Mouse (Mus musculus) liver, embryonic 15.5 days (tissue): ENCODE results near the gene Rapgef4. TPM values are rescaled to one million over a fixed set of nuclear protein-coding genes. Genes with fewer than 3 reads are reported as not detected.
"Not testable (repeated sequence)": the region's sequence is repeated elsewhere in the genome, so short reads cannot be mapped to it uniquely, and the experiment has no call there.

Experiments used
- ATAC-seq: fragments of 200-750 bp; cut with Nextera tagmentation; 2 replicates; pipeline ENCODE4 v1.8.0; 2017; ENCODE audit warnings: moderate number of reproducible peaks, mild to moderate bottlenecking, moderate library complexity; ENCODE audit not compliant: insufficient read depth
- H3K27ac ChIP-seq: fragments of 300-500 bp; sonication (generic); replicated peaks from 2 replicates; pipeline ENCODE4 v1.5.1; 2015; ENCODE audit warnings: mild to moderate bottlenecking, inconsistent platforms
- H3K27me3 ChIP-seq: fragments of 300-500 bp; sonication (generic); 2 replicates; pipeline ENCODE4 v1.6.1; 2015; ENCODE audit warnings: mild to moderate bottlenecking, inconsistent platforms
- H3K36me3 ChIP-seq: fragments of 300-500 bp; sonication (generic); replicated peaks from 2 replicates; pipeline ENCODE4 v1.6.1; 2015; ENCODE audit warnings: moderate library complexity, mild to moderate bottlenecking, inconsistent platforms
- H3K4me1 ChIP-seq: fragments of 300-500 bp; sonication (generic); replicated peaks from 2 replicates; pipeline ENCODE4 v1.6.1; 2015; ENCODE audit warnings: inconsistent platforms
- H3K4me2 ChIP-seq: fragments of 300-500 bp; sonication (generic); 2 replicates; pipeline ENCODE4 v1.6.1; 2015; ENCODE audit warnings: moderate library complexity, mild to moderate bottlenecking, inconsistent platforms
- H3K4me3 ChIP-seq: fragments of 300-500 bp; sonication (generic); replicated peaks from 2 replicates; pipeline ENCODE4 v1.5.1; 2015; ENCODE audit warnings: mild to moderate bottlenecking, inconsistent platforms
- H3K9ac ChIP-seq: fragments of 300-500 bp; sonication (generic); 2 replicates; pipeline ENCODE4 v1.6.1; 2015; ENCODE audit warnings: moderate library complexity, mild to moderate bottlenecking, inconsistent platforms
- H3K9me3 ChIP-seq: fragments of 300-500 bp; sonication (generic); replicated peaks from 2 replicates; pipeline ENCODE4 v1.6.1; 2016; ENCODE audit warnings: inconsistent platforms
- WGBS: fragments of 180-500 bp; shearing (Covaris S2); methylation state at CpG from one replicate; pipeline ENCODE4 v1.1.7; 2015; ENCODE audit warnings: mixed read lengths; ENCODE audit not compliant: insufficient replicate concordance; 5-methylcytosine and 5-hydroxymethylcytosine counted together
- polyA plus RNA-seq: library from polyadenylated mRNA; unstranded; fragments of >200 nt; fragmentation: Nextera tagmentation; extraction: Ambion mirVana; gene quantifications from 2 replicates; pipeline ENCODE4 v1.2.1, GENCODE M21; 2015

Rapgef4 gene
- polyA plus RNA-seq, 1 experiment from 2014 or later = 6.5 TPM

- WGBS = 16% methylated on average over 5 of the region's 5 CpGs
- H3K27me3 ChIP-seq = no peaks in the 10 kb centered on the region
- no peaks in the 10 kb centered on the region; the same call in 1 of the 2 replicates for H3K4me1 ChIP-seq
- H3K4me3 ChIP-seq = no peak overlapping the region
- no peaks in the 10 kb centered on the region for H3K36me3 ChIP-seq
- H3K4me2 ChIP-seq = no peak overlapping the region
- no peaks in the 10 kb centered on the region for H3K9me3 ChIP-seq
- peak; percentile 22; the same call in 1 of the 2 replicates for ATAC-seq
- no peak overlapping the region for H3K27ac ChIP-seq
- no peak overlapping the region for H3K9ac ChIP-seq
These were observed 142.8 kb downstream of the Rapgef4 start for GRCm38 (mm10) chr2:72123851-72124250.

GRCm38 (mm10) chr2:72125786-72126185, 144.7 kb downstream of the Rapgef4 start:
- H3K4me3 ChIP-seq = no peak overlapping the region
- no peak overlapping the region for H3K27ac ChIP-seq
- H3K9me3 ChIP-seq = no peaks in the 10 kb centered on the region
- no peak overlapping the region for H3K4me2 ChIP-seq
- no peaks in the 10 kb centered on the region for H3K36me3 ChIP-seq
- H3K9ac ChIP-seq = no peak overlapping the region
- H3K27me3 ChIP-seq = no peaks in the 10 kb centered on the region
- H3K4me1 ChIP-seq = no peaks in the 10 kb centered on the region; the same call in 1 of the 2 replicates
- 21% methylated on average over 3 of the region's 3 CpGs for WGBS
- ATAC-seq = no peak

GRCm38 (mm10) chr2:72126411-72126810, 145.4 kb downstream of the Rapgef4 start:
- Histone ChIP-seq H3K27me3 (no peaks in the 10 kb centered on the region), H3K4me2 (no peak overlapping the region), H3K9me3 (no peaks in the 10 kb centered on the region), H3K4me1 (no peaks in the 10 kb centered on the region; the same call in 1 of the 2 replicates), H3K9ac (no peak overlapping the region), H3K4me3 (no peak overlapping the region), H3K36me3 (no peaks in the 10 kb centered on the region), H3K27ac (no peak overlapping the region)
- ATAC-seq = no peak
- 67% methylated on average over 2 of the region's 2 CpGs for WGBS

- H3K4me3 ChIP-seq = no peak overlapping the region
- H3K4me1 ChIP-seq = no peaks in the 10 kb centered on the region; the same call in 1 of the 2 replicates
- H3K27ac ChIP-seq = no peak overlapping the region
- no peak overlapping the region for H3K9ac ChIP-seq
- H3K4me2 ChIP-seq = no peak overlapping the region
- WGBS = 66% methylated on average over 8 of the region's 8 CpGs
- ATAC-seq = no peak
- H3K27me3 ChIP-seq = no peaks in the 10 kb centered on the region
- H3K9me3 ChIP-seq = no peaks in the 10 kb centered on the region
- no peaks in the 10 kb centered on the region for H3K36me3 ChIP-seq
These were observed 148.7 kb downstream of the Rapgef4 start for GRCm38 (mm10) chr2:72129612-72130311.

- 73% methylated on average over 3 of the region's 3 CpGs for WGBS
- no peaks in the 10 kb centered on the region; the same call in 1 of the 2 replicates for H3K27me3 ChIP-seq
- no peaks in the 10 kb centered on the region for H3K36me3 ChIP-seq
- H3K9ac ChIP-seq = no peak overlapping the region
- H3K9me3 ChIP-seq = no peaks in the 10 kb centered on the region
- H3K4me1 ChIP-seq = no peaks in the 10 kb centered on the region
- no peak overlapping the region for H3K4me2 ChIP-seq
- H3K27ac ChIP-seq = no peak overlapping the region
- no peak overlapping the region for H3K4me3 ChIP-seq
- ATAC-seq = no peak
These were observed 151.2 kb downstream of the Rapgef4 start for GRCm38 (mm10) chr2:72132222-72132621.

GRCm38 (mm10) chr2:72136045-72136444, 155.0 kb downstream of the Rapgef4 start:
- 56% methylated on average over 3 of the region's 3 CpGs for WGBS
- Histone ChIP-seq H3K9ac (no peak overlapping the region), H3K36me3 (no peaks in the 10 kb centered on the region), H3K4me1 (no peaks in the 10 kb centered on the region), H3K4me3 (no peak overlapping the region), H3K27me3 (no peaks in the 10 kb centered on the region; the same call in 1 of the 2 replicates), H3K4me2 (no peak overlapping the region), H3K27ac (no peak overlapping the region), H3K9me3 (no peaks in the 10 kb centered on the region)
- no peak for ATAC-seq

- no peak overlapping the region for H3K9ac ChIP-seq
- H3K9me3 ChIP-seq = no peaks in the 10 kb centered on the region
- no peaks in the 10 kb centered on the region for H3K4me1 ChIP-seq
- no peak overlapping the region for H3K4me2 ChIP-seq
- H3K27me3 ChIP-seq = no peaks in the 10 kb centered on the region; the same call in 1 of the 2 replicates
- no peak for ATAC-seq
- H3K4me3 ChIP-seq = no peak overlapping the region
- WGBS = 47% methylated on average over 9 of the region's 9 CpGs
- H3K27ac ChIP-seq = no peak overlapping the region
- no peaks in the 10 kb centered on the region for H3K36me3 ChIP-seq
These were observed 155.6 kb downstream of the Rapgef4 start for GRCm38 (mm10) chr2:72136486-72137264.

- H3K36me3 ChIP-seq = no peaks in the 10 kb centered on the region
- no peak overlapping the region for H3K4me3 ChIP-seq
- no peak overlapping the region for H3K27ac ChIP-seq
- H3K27me3 ChIP-seq = no peaks in the 10 kb centered on the region; the same call in 1 of the 2 replicates
- H3K4me2 ChIP-seq = no peak overlapping the region
- no peaks in the 10 kb centered on the region for H3K4me1 ChIP-seq
- no peak for ATAC-seq
- H3K9ac ChIP-seq = no peak overlapping the region
- 66% methylated on average over 14 of the region's 14 CpGs for WGBS
- H3K9me3 ChIP-seq = no peaks in the 10 kb centered on the region
These were observed 159.1 kb downstream of the Rapgef4 start for GRCm38 (mm10) chr2:72139863-72140845.

GRCm38 (mm10) chr2:72141091-72141490, 160.1 kb downstream of the Rapgef4 start:
- H3K36me3 ChIP-seq = no peaks in the 10 kb centered on the region
- WGBS = 74% methylated on average over 8 of the region's 8 CpGs
- H3K27ac ChIP-seq = no peak overlapping the region
- H3K4me3 ChIP-seq = no peak overlapping the region
- H3K27me3 ChIP-seq = no peaks in the 10 kb centered on the region; the same call in 1 of the 2 replicates
- no peak overlapping the region for H3K9ac ChIP-seq
- H3K4me2 ChIP-seq = no peak overlapping the region
- no peak for ATAC-seq
- no peaks in the 10 kb centered on the region for H3K9me3 ChIP-seq
- no peaks in the 10 kb centered on the region for H3K4me1 ChIP-seq

- not testable (repeated sequence) for ATAC-seq, H3K4me1 ChIP-seq, H3K27me3 ChIP-seq, H3K27ac ChIP-seq, H3K4me3 ChIP-seq, H3K9me3 ChIP-seq, H3K36me3 ChIP-seq, H3K9ac ChIP-seq, H3K4me2 ChIP-seq
- WGBS = 76% methylated on average over 4 of the region's 4 CpGs
These were observed 160.7 kb downstream of the Rapgef4 start for GRCm38 (mm10) chr2:72141732-72142131.
